Mouse (Mus musculus): ENCODE results near the gene Fadd. TPM values are rescaled to one million over a fixed set of nuclear protein-coding genes. Genes with fewer than 3 reads are reported as not detected.
A peak's percentile ranks its signal among the peaks of the same experiment; 100 is the strongest.

Fadd gene
- total RNA-seq (2014; rRNA removed; ENCODE audit: low replicate concordance) = 5.2 and 7.4 TPM in 2 replicates
- 10.6 and 11.3 TPM in 2 replicates for polyA plus RNA-seq (2015; fragmentation: Nextera tagmentation; extraction: Ambion mirVana)

GRCm38 (mm10) chr7:144582284-144582980, at the start of gene Fadd:
Gene Fadd, minus strand, starts transcription at chr7:144582463.
- peak within 1 kb of the TSS; percentile 89 for H3K27ac ChIP-seq (ENCODE audit: low read depth)
- 1% methylated on average over 34 of the region's 34 CpGs for WGBS

GRCm38 (mm10) chr7:144630622-144631021, 48.4 kb upstream of the Fadd start:
- H3K9me3 ChIP-seq (replicated peaks; ENCODE audit: control insufficient read depth, low read length) = no peaks in the 10 kb centered on the region
- peaks cover 4% of the 10 kb centered on the region; the same call in 1 of the 2 replicates for H3K4me1 ChIP-seq (ENCODE audit: control insufficient read depth, insufficient read depth)
- no peak overlapping the region for H3K27ac ChIP-seq (ENCODE audit: low read depth)
- no peak for ATAC-seq (ENCODE audit: insufficient read depth, low read depth)
- H3K36me3 ChIP-seq (replicated peaks; ENCODE audit: control insufficient read depth, insufficient read depth, low read length) = no peaks in the 10 kb centered on the region
- H3K27me3 ChIP-seq (ENCODE audit: control insufficient read depth, insufficient read depth, low read length) = no peaks in the 10 kb centered on the region
- H3K4me2 ChIP-seq (ENCODE audit: low read depth, low read length) = no peak overlapping the region
- no peak overlapping the region for H3K4me3 ChIP-seq (ENCODE audit: low read depth, low read length)
- TF ChIP-seq CTCF (IDR thresholded peaks at IDR 0.05; ENCODE audit: low read depth) (no peak), EP300 (IDR thresholded peaks at IDR 0.05; ENCODE audit: low read depth) (no peak)
- whole genome bisulfite sequencing = 62% methylated on average over 3 of the region's 3 CpGs
- DNase-seq (ENCODE audit: low spot score) = no peak
- H3K9ac ChIP-seq (replicated peaks; ENCODE audit: low read depth, low read length) = no peak overlapping the region

More at GRCm38 (mm10) chr7:144582284-144582980, at the start of gene Fadd:
- Histone ChIP-seq H3K9ac (replicated peaks; ENCODE audit: low read depth, low read length) (peak within 1 kb of the TSS; percentile 57), H3K4me1 (ENCODE audit: control insufficient read depth, insufficient read depth) (peaks cover 14% of the 10 kb centered on the region), H3K9me3 (replicated peaks; ENCODE audit: control insufficient read depth, low read length) (no peaks in the 10 kb centered on the region), H3K36me3 (replicated peaks; ENCODE audit: control insufficient read depth, insufficient read depth, low read length) (peaks cover 8% of the 10 kb centered on the region), H3K4me3 (ENCODE audit: low read depth, low read length) (peak within 1 kb of the TSS; percentile 73), H3K4me2 (ENCODE audit: low read depth, low read length) (peak within 1 kb of the TSS; percentile 84), H3K27me3 (ENCODE audit: control insufficient read depth, insufficient read depth, low read length) (peaks cover 3% of the 10 kb centered on the region; the same call in 1 of the 2 replicates)
- DNase-seq (ENCODE audit: low spot score) = peak; percentile 91
- ATAC-seq (ENCODE audit: insufficient read depth, low read depth) = peak; percentile 73
- TF ChIP-seq EP300 (IDR thresholded peaks at IDR 0.05; ENCODE audit: low read depth) (no peak), CTCF (IDR thresholded peaks at IDR 0.05; ENCODE audit: low read depth) (no peak)

- no peak overlapping the region for H3K4me3 ChIP-seq (ENCODE audit: low read depth, low read length)
- H3K27ac ChIP-seq (ENCODE audit: low read depth) = no peak overlapping the region
- no peak for ATAC-seq (ENCODE audit: insufficient read depth, low read depth)
- H3K9me3 ChIP-seq (replicated peaks; ENCODE audit: control insufficient read depth, low read length) = no peaks in the 10 kb centered on the region
- H3K9ac ChIP-seq (replicated peaks; ENCODE audit: low read depth, low read length) = no peak overlapping the region
- H3K4me2 ChIP-seq (ENCODE audit: low read depth, low read length) = no peak overlapping the region
- H3K4me1 ChIP-seq (ENCODE audit: control insufficient read depth, insufficient read depth) = no peaks in the 10 kb centered on the region
- H3K36me3 ChIP-seq (replicated peaks; ENCODE audit: control insufficient read depth, insufficient read depth, low read length) = no peaks in the 10 kb centered on the region
- no peaks in the 10 kb centered on the region for H3K27me3 ChIP-seq (ENCODE audit: control insufficient read depth, insufficient read depth, low read length)
- DNase-seq (ENCODE audit: low spot score) = no peak
- 56% methylated on average over 3 of the region's 3 CpGs for WGBS
- TF ChIP-seq EP300 (IDR thresholded peaks at IDR 0.05; ENCODE audit: low read depth) (no peak), CTCF (IDR thresholded peaks at IDR 0.05; ENCODE audit: low read depth) (no peak)
Measured at GRCm38 (mm10) chr7:144628334-144628915, 46.2 kb upstream of the Fadd start.

GRCm38 (mm10) chr7:144627606-144628333, 45.5 kb upstream of the Fadd start:
- TF ChIP-seq EP300 (IDR thresholded peaks at IDR 0.05; ENCODE audit: low read depth) = no peak
- TF ChIP-seq CTCF (IDR thresholded peaks at IDR 0.05; ENCODE audit: low read depth) = no peak
- H3K36me3 ChIP-seq (replicated peaks; ENCODE audit: control insufficient read depth, insufficient read depth, low read length) = no peaks in the 10 kb centered on the region
- H3K4me2 ChIP-seq (ENCODE audit: low read depth, low read length) = no peak overlapping the region
- H3K4me3 ChIP-seq (ENCODE audit: low read depth, low read length) = no peak overlapping the region
- no peak overlapping the region for H3K9ac ChIP-seq (replicated peaks; ENCODE audit: low read depth, low read length)
- no peaks in the 10 kb centered on the region for H3K4me1 ChIP-seq (ENCODE audit: control insufficient read depth, insufficient read depth)
- no peaks in the 10 kb centered on the region for H3K27me3 ChIP-seq (ENCODE audit: control insufficient read depth, insufficient read depth, low read length)
- H3K9me3 ChIP-seq (replicated peaks; ENCODE audit: control insufficient read depth, low read length) = no peaks in the 10 kb centered on the region
- 66% methylated on average over 13 of the region's 13 CpGs for WGBS
- ATAC-seq (ENCODE audit: insufficient read depth, low read depth) (no peak), DNase-seq (ENCODE audit: low spot score) (no peak)
- H3K27ac ChIP-seq (ENCODE audit: low read depth) = no peak overlapping the region

- no peak for ATAC-seq (ENCODE audit: insufficient read depth, low read depth)
- no peak for TF ChIP-seq EP300 (IDR thresholded peaks at IDR 0.05; ENCODE audit: low read depth)
- H3K27ac ChIP-seq (ENCODE audit: low read depth) = no peak overlapping the region
- H3K4me1 ChIP-seq (ENCODE audit: control insufficient read depth, insufficient read depth) = no peaks in the 10 kb centered on the region
- DNase-seq (ENCODE audit: low spot score) = no peak
- H3K27me3 ChIP-seq (ENCODE audit: control insufficient read depth, insufficient read depth, low read length) = no peaks in the 10 kb centered on the region
- no peaks in the 10 kb centered on the region for H3K9me3 ChIP-seq (replicated peaks; ENCODE audit: control insufficient read depth, low read length)
- H3K4me3 ChIP-seq (ENCODE audit: low read depth, low read length) = no peak overlapping the region
- H3K36me3 ChIP-seq (replicated peaks; ENCODE audit: control insufficient read depth, insufficient read depth, low read length) = no peaks in the 10 kb centered on the region
- no peak overlapping the region for H3K9ac ChIP-seq (replicated peaks; ENCODE audit: low read depth, low read length)
- H3K4me2 ChIP-seq (ENCODE audit: low read depth, low read length) = no peak overlapping the region
- 62% methylated on average over 2 of the region's 2 CpGs for WGBS
Measured at GRCm38 (mm10) chr7:144626042-144626441, 43.8 kb upstream of the Fadd start.
